27 mouse cellular contexts compared by ENCODE assay signal in the genomic region with DNA sequence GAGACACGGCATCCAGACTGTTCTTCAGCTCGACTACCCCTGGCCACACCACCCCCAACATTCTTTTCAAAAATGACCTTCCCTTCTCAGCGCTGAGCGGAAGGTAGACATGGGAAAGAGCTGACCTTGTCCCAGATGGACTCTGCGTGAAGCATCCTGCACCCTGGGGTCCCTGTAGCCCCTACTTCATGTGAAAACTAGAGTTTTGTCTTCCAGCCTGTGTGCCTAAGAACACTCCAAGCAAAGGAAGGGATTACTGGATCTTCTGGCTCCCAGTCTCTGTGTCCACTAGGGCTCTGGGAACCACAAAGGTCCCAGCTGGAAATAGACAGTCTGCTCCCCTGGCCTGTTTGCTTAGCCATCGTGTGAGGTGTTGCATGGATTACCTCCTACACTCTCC. TPM values are rescaled to one million over a fixed set of nuclear protein-coding genes. Genes with fewer than 3 reads are reported as not detected.
DNase-seq lines count a peak whose midpoint lies in the region; ATAC-seq and TF ChIP-seq lines count a peak whose summit lies in the region.
"Had no signal": no experiment of that assay in that cellular context is flagged by ENCODE, and none has a peak within 500 bp of the region (broad histone marks: within the 10 kb centered on the region; RNA-seq: fewer than 3 reads in every experiment).

No protein-coding gene starts in this region.

- ATAC-seq in lung, embryonic 14.5 days (ENCODE audit: insufficient read depth) = peak; percentile 39; the same call in 1 of the 2 replicates
- ATAC-seq: forebrain, embryonic 13.5 days; Patski had no signal

- H3K4me2 ChIP-seq in lung, embryonic 14.5 days = no peak overlapping the region
- H3K4me2 ChIP-seq: forebrain, embryonic 13.5 days; heart, embryonic 13.5 days; hindbrain, embryonic 12.5 days; liver, embryonic 15.5 days; lung, embryonic 15.5 days; midbrain, embryonic 12.5 days had no signal

- H3K36me3 ChIP-seq in heart, embryonic 10.5 days = no peaks in the 10 kb centered on the region
- H3K36me3 ChIP-seq in lung, embryonic 14.5 days (ENCODE audit: insufficient read depth) = no peaks in the 10 kb centered on the region
- no peaks in the 10 kb centered on the region for H3K36me3 ChIP-seq in limb, embryonic 10.5 days
- H3K36me3 ChIP-seq: hindbrain, embryonic 12.5 days; liver, embryonic 15.5 days; lung, embryonic 15.5 days; midbrain, embryonic 12.5 days had no signal

- peak overlapping the region; percentile 31; the same call in 1 of the 2 replicates for H3K27ac ChIP-seq in heart, embryonic 10.5 days
- no peak overlapping the region for H3K27ac ChIP-seq in lung, embryonic 14.5 days (ENCODE audit: low read depth)
- peak overlapping the region; percentile 59 for H3K27ac ChIP-seq in limb, embryonic 10.5 days
- H3K27ac ChIP-seq: forebrain, embryonic 13.5 days; heart, embryonic 13.5 days; hindbrain, embryonic 12.5 days; kidney, postnatal 0 days; liver, embryonic 15.5 days; lung, embryonic 15.5 days; midbrain, embryonic 12.5 days had no signal

- 71% methylated on average over 6 of the region's 6 CpGs for WGBS in heart, embryonic 10.5 days
- WGBS in lung, embryonic 14.5 days = 63% methylated on average over 6 of the region's 6 CpGs
- WGBS in limb, embryonic 10.5 days = 83% methylated on average over 6 of the region's 6 CpGs

- peaks cover 17% of the 10 kb centered on the region for H3K9me3 ChIP-seq in heart, embryonic 10.5 days
- peaks cover 12% of the 10 kb centered on the region for H3K9me3 ChIP-seq in lung, embryonic 14.5 days (ENCODE audit: low read depth, low read length)
- H3K9me3 ChIP-seq in limb, embryonic 10.5 days (replicated peaks) = peaks cover 11% of the 10 kb centered on the region

- DNase-seq in heart, embryonic 10.5 days (ENCODE audit: low spot score) = no peak
- no peak for DNase-seq in heart, adult 8-10 months (ENCODE audit: low spot score)
- DNase-seq in lung, embryonic 14.5 days = no peak
- DNase-seq in lung, postnatal 14 days = no peak
- peak; percentile 5 for DNase-seq in brain, embryonic 14.5 days (ENCODE audit: low read depth)
- DNase-seq in limb, embryonic 10.5 days (ENCODE audit: low spot score) = no peak
- DNase-seq in layer of hippocampus, postnatal 36 days = no peak
- DNase-seq in right cerebral cortex, postnatal 4 days = no peak
- DNase-seq: cerebellum, adult 11-12 months; thymus, postnatal 14 days had no signal

- 0 out of 2 replicates have a peak, but pooled peaks cover 4% of the 10 kb centered on the region for H3K4me1 ChIP-seq in heart, embryonic 10.5 days
- no peaks in the 10 kb centered on the region for H3K4me1 ChIP-seq in lung, embryonic 14.5 days (ENCODE audit: insufficient read depth)
- peaks cover 5% of the 10 kb centered on the region; the same call in 1 of the 2 replicates for H3K4me1 ChIP-seq in limb, embryonic 10.5 days
- H3K4me1 ChIP-seq: forebrain, embryonic 13.5 days; hindbrain, embryonic 12.5 days; liver, embryonic 15.5 days; lung, embryonic 15.5 days; midbrain, embryonic 12.5 days had no signal

- no peak for TF ChIP-seq POLR2A in brain, embryonic 14.5 days (IDR thresholded peaks at IDR 0.05; ENCODE audit: borderline replicate concordance, extremely low read depth, insufficient read depth, insufficient read length, poor library complexity, severe bottlenecking)

- peaks cover 4% of the 10 kb centered on the region; the same call in 1 of the 2 replicates for H3K27me3 ChIP-seq in heart, embryonic 10.5 days (ENCODE audit: insufficient read depth, poor library complexity, severe bottlenecking)
- H3K27me3 ChIP-seq in lung, embryonic 14.5 days (ENCODE audit: insufficient read depth, low read length) = no peaks in the 10 kb centered on the region
- H3K27me3 ChIP-seq in limb, embryonic 10.5 days (ENCODE audit: low read depth, poor library complexity, severe bottlenecking) = no peaks in the 10 kb centered on the region
- H3K27me3 ChIP-seq: forebrain, embryonic 13.5 days; heart, embryonic 13.5 days; liver, embryonic 15.5 days; lung, embryonic 15.5 days; Patski had no signal

- H3K4me3 ChIP-seq in heart, embryonic 10.5 days = no peak overlapping the region
- no peak overlapping the region for H3K4me3 ChIP-seq in lung, embryonic 14.5 days (ENCODE audit: low read depth, low read length)
- no peak overlapping the region for H3K4me3 ChIP-seq in limb, embryonic 10.5 days
- H3K4me3 ChIP-seq: forebrain, embryonic 13.5 days; heart, embryonic 13.5 days; hindbrain, embryonic 12.5 days; liver, embryonic 15.5 days; lung, embryonic 15.5 days; midbrain, embryonic 12.5 days had no signal

- no peak overlapping the region for H3K9ac ChIP-seq in lung, embryonic 14.5 days
- H3K9ac ChIP-seq: forebrain, embryonic 13.5 days; heart, embryonic 13.5 days; hindbrain, embryonic 12.5 days; liver, embryonic 15.5 days; lung, embryonic 15.5 days; midbrain, embryonic 12.5 days had no signal

- TF ChIP-seq CTCF in lung, embryonic 14.5 days (IDR thresholded peaks at IDR 0.05; ENCODE audit: low read depth) = no peak
- TF ChIP-seq CTCF in brain, embryonic 14.5 days (IDR thresholded peaks at IDR 0.05; ENCODE audit: borderline replicate concordance, extremely low read depth, insufficient read depth, insufficient read length) = no peak

RNA-seq across cellular contexts. Expression of a gene that starts 5.4 kb away (rescaled TPM):
- polyA plus RNA-seq in heart, embryonic 10.5 days (2016; fragmentation: Nextera tagmentation; extraction: Ambion mirVana) = 0.17 and 0.34 TPM in 2 replicates
- total RNA-seq in heart, adult 8-10 months (2022) = under 1 TPM in 1 of 4 experiments, not detected in 3; 0.09 TPM
- polyA plus RNA-seq in lung, embryonic 14.5 days (2014; fragmentation: Nextera tagmentation; extraction: Ambion mirVana) = not detected in 2 replicates
- polyA plus RNA-seq in brain, embryonic 14.5 days (2012; rRNA removed) = 0.06 and 0.34 TPM in 2 replicates
- polyA plus RNA-seq in limb, embryonic 10.5 days (2016; fragmentation: Nextera tagmentation; extraction: Ambion mirVana) = 0.09 and 0.11 TPM in 2 replicates
- total RNA-seq in layer of hippocampus, postnatal 36 days (2021) = under 1 TPM in 1 of 2 experiments, not detected in 1; 0.32 TPM
- total RNA-seq: adrenal gland, postnatal 14 days; granulocyte monocyte progenitor cell, adult 5-6 weeks; heart, postnatal 14 days; megakaryocyte, adult 5-6 weeks; MEL had no signal
- polyA plus RNA-seq: cortical plate, adult 2 months; hindbrain, embryonic 12.5 days; kidney, adult 2 months; kidney, postnatal 0 days; liver, embryonic 15.5 days; midbrain, embryonic 12.5 days; Patski; spleen, adult 2 months; urinary bladder, adult 2 months had no signal

RNA-seq across cellular contexts. Expression of a gene that starts 8.5 kb away (rescaled TPM):
- polyA plus RNA-seq in heart, embryonic 10.5 days (2016; fragmentation: Nextera tagmentation; extraction: Ambion mirVana) = 962 and 991 TPM in 2 replicates
- total RNA-seq in heart, adult 8-10 months (2022) = 10 to 100 TPM; 53.1 to 76.2 (median 63.4) TPM
- polyA plus RNA-seq in lung, embryonic 14.5 days (2014; fragmentation: Nextera tagmentation; extraction: Ambion mirVana) = 437 and 452 TPM in 2 replicates
- polyA plus RNA-seq in brain, embryonic 14.5 days (2012; rRNA removed) = 234 and 457 TPM in 2 replicates
- polyA plus RNA-seq in limb, embryonic 10.5 days (2016; fragmentation: Nextera tagmentation; extraction: Ambion mirVana) = 769 and 872 TPM in 2 replicates
- 100 to 1,000 TPM in 1 of 2 experiments, 10 to 100 TPM in 1; 61.7 to 106 TPM for total RNA-seq in layer of hippocampus, postnatal 36 days (2021)
- total RNA-seq: granulocyte monocyte progenitor cell, adult 5-6 weeks; megakaryocyte, adult 5-6 weeks; MEL had no signal
